Mouse (Mus musculus) CH12.LX (cell line): ENCODE measurements at regions not wholly inside any gene's neighbourhood (a gene's known extent, or its start where the extent isn't known, plus 50 kb on each side); places are given as distances from the start of the nearest gene placed in this dataset.

Experiments
- CHD2 ChIP-seq: IDR thresholded peaks from 2 replicates; pipeline ENCODE4 v1.6.1; 2011; ENCODE audit warnings: low read length, improper control_type of control experiment
- CTCF ChIP-seq, 2 experiments: IDR thresholded peaks in 1 of 2; conservative IDR thresholded peaks in 1 of 2; 2 replicates each; pipeline ENCODE4 v1.5.1; 2011 to 2012; ENCODE audit warnings: low read depth in 2 of 2, low read length in 2 of 2, improper control_type of control experiment in 1 of 2, inconsistent platforms in 1 of 2, mild to moderate bottlenecking in 1 of 2, moderate library complexity in 1 of 2
- E2F4 ChIP-seq: IDR thresholded peaks from 2 replicates; pipeline ENCODE4 v1.6.1; 2011; ENCODE audit warnings: low read depth, low read length, improper control_type of control experiment; ENCODE audit not compliant: insufficient replicate concordance
- ETS1 ChIP-seq: conservative IDR thresholded peaks from 2 replicates; pipeline ENCODE4 v1.6.1; 2012; ENCODE audit warnings: low read depth, mild to moderate bottlenecking, inconsistent platforms, low read length, improper control_type of control experiment, moderate library complexity
- POLR2A ChIP-seq: IDR thresholded peaks from 2 replicates; pipeline ENCODE4 v1.6.1; 2011; ENCODE audit warnings: low read depth, mild to moderate bottlenecking, improper control_type of control experiment, low read length
- USF1 ChIP-seq: IDR thresholded peaks from 2 replicates; pipeline ENCODE4 v1.6.1; 2014; ENCODE audit warnings: low read depth, mild to moderate bottlenecking, inconsistent platforms, low read length, improper control_type of control experiment
- ZNF384 ChIP-seq: IDR thresholded peaks from 2 replicates; pipeline ENCODE4 v1.6.1; 2012; ENCODE audit warnings: low read depth, low read length, improper control_type of control experiment, inconsistent platforms

DNA sequence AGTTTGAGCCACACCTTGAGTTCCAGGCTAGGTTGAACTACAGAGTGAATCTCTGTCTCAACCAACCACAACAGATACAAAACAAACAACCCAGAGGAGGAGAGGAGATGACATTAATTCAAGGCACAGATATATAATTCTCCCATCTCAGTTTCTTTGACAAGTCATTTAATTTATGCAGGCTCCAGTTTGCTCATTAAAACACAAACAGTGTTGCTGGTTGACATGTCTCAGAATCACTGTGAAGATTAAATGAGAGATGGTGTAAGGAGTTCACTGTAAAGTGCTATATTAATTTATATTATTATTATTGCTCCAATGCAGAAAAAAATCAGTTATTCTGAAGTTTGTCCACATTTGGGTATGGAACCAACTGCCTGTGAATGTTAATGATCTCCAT is 134.4 kb downstream of the Edem1 start:
- TF ChIP-seq E2F4 (no peak), CTCF (conservative IDR thresholded peaks at IDR 0.05 in 1 of 2, IDR thresholded peaks at IDR 0.05 in 1 of 2; ENCODE audit: low read depth in 2 of 2, low read length in 2 of 2) (no peak), POLR2A (no peak), ZNF384 (no peak), CHD2 (no peak), ETS1 (no peak), USF1 (no peak)
